Mouse (Mus musculus): Measurements from ENCODE around the gene Cdc26. TPM values are rescaled to one million over a fixed set of nuclear protein-coding genes. Genes with fewer than 3 reads are reported as not detected.

Cdc26 gene
- total and polyA plus RNA-seq, 3 experiments: 44.1 to 148 (median 128) TPM

- no peaks in the 10 kb centered on the region for H3K9me3 ChIP-seq (replicated peaks)
- H3K4me3 ChIP-seq (ENCODE audit: low read depth, low read length): no peak overlapping the region
- H3K27me3 ChIP-seq (ENCODE audit: insufficient read depth, low read length): no peaks in the 10 kb centered on the region
- TF ChIP-seq POLR2AphosphoS5 (IDR thresholded peaks at IDR 0.05; ENCODE audit: insufficient replicate concordance, low read depth, low read length): no peak
- TF ChIP-seq GATA2 (IDR thresholded peaks at IDR 0.05; ENCODE audit: borderline replicate concordance, low read depth, low read length): no peak
- TF ChIP-seq TAL1 (conservative IDR thresholded peaks at IDR 0.05; ENCODE audit: low read depth, low read length): no peak
- no peak for TF ChIP-seq GATA1 (IDR thresholded peaks at IDR 0.05; ENCODE audit: borderline replicate concordance, low read length)
- TF ChIP-seq CTCF (IDR thresholded peaks at IDR 0.05; ENCODE audit: low read depth, low read length): no peak
- DNase-seq (ENCODE audit: low spot score) (no peak), ATAC-seq (ENCODE audit: extremely low read depth, insufficient number of reproducible peaks, low FRiP score, poor library complexity, severe bottlenecking) (no peak)
- peaks cover 2% of the 10 kb centered on the region; the same call in 1 of the 2 replicates for H3K4me1 ChIP-seq (ENCODE audit: insufficient read depth, low read depth, low read length)
- H3K36me3 ChIP-seq (replicated peaks): peaks cover 92% of the 10 kb centered on the region
These were observed 60.1 kb downstream of the Cdc26 start for GRCm38 (mm10) chr4:62348329-62348705.

DNA sequence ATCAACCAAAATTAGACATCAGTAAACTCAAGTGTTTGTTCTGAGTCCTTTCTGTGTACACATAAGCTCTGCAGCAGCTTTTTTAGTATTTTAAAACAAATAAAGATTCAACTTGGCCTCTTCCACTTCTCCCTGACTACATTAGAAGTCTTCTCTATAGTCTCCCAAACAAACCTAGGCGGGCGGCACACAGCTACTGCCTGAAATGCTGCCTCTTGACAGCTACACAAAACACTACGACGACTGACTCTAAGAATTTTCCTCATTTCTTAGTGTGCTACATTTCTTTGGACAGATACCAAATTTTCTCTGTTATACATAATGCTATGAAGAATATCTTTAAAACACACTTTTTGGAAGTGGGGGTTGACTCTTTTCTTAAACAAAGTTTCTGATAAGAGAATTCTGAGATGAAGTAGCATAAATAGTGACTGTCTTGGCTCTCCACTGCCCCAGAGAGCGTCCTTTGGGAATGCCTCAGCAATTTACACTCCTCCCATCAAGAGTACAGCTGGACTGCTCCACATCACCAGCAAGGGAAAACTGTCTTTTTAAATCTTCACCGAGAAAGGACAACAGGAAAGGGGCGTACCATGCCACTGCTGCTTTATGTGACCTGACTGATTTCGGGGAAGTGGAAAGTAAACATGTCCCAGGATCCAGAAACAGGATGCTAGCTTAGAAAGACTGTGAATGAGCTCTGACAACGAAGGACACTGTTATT lies 60.7 kb downstream of the Cdc26 start:
- Histone ChIP-seq H3K9me3 (replicated peaks) (no peaks in the 10 kb centered on the region), H3K27me3 (ENCODE audit: insufficient read depth, low read length) (no peaks in the 10 kb centered on the region), H3K4me1 (ENCODE audit: insufficient read depth, low read depth, low read length) (peaks cover 2% of the 10 kb centered on the region; the same call in 1 of the 2 replicates), H3K4me3 (ENCODE audit: low read depth, low read length) (no peak overlapping the region), H3K36me3 (replicated peaks) (peaks cover 92% of the 10 kb centered on the region)
- TF ChIP-seq GATA2 (IDR thresholded peaks at IDR 0.05; ENCODE audit: borderline replicate concordance, low read depth, low read length) (no peak), CTCF (IDR thresholded peaks at IDR 0.05; ENCODE audit: low read depth, low read length) (no peak), POLR2AphosphoS5 (IDR thresholded peaks at IDR 0.05; ENCODE audit: insufficient replicate concordance, low read depth, low read length) (no peak), TAL1 (conservative IDR thresholded peaks at IDR 0.05; ENCODE audit: low read depth, low read length) (no peak), GATA1 (IDR thresholded peaks at IDR 0.05; ENCODE audit: borderline replicate concordance, low read length) (no peak)
- no peak for DNase-seq (ENCODE audit: low spot score)
- no peak for ATAC-seq (ENCODE audit: extremely low read depth, insufficient number of reproducible peaks, low FRiP score, poor library complexity, severe bottlenecking)

GRCm38 (mm10) chr4:62345827-62346226 lies 62.6 kb downstream of the Cdc26 start:
- no peak for ATAC-seq (ENCODE audit: extremely low read depth, insufficient number of reproducible peaks, low FRiP score, poor library complexity, severe bottlenecking)
- Histone ChIP-seq H3K9me3 (replicated peaks) (no peaks in the 10 kb centered on the region), H3K4me1 (ENCODE audit: insufficient read depth, low read depth, low read length) (peaks cover 2% of the 10 kb centered on the region; the same call in 1 of the 2 replicates), H3K36me3 (replicated peaks) (peaks cover 90% of the 10 kb centered on the region), H3K4me3 (ENCODE audit: low read depth, low read length) (no peak overlapping the region), H3K27me3 (ENCODE audit: insufficient read depth, low read length) (no peaks in the 10 kb centered on the region)
- TF ChIP-seq GATA2 (IDR thresholded peaks at IDR 0.05; ENCODE audit: borderline replicate concordance, low read depth, low read length) (no peak), TAL1 (conservative IDR thresholded peaks at IDR 0.05; ENCODE audit: low read depth, low read length) (no peak), POLR2AphosphoS5 (IDR thresholded peaks at IDR 0.05; ENCODE audit: insufficient replicate concordance, low read depth, low read length) (no peak), GATA1 (IDR thresholded peaks at IDR 0.05; ENCODE audit: borderline replicate concordance, low read length) (no peak), CTCF (IDR thresholded peaks at IDR 0.05; ENCODE audit: low read depth, low read length) (no peak)
- no peak for DNase-seq (ENCODE audit: low spot score)

DNA sequence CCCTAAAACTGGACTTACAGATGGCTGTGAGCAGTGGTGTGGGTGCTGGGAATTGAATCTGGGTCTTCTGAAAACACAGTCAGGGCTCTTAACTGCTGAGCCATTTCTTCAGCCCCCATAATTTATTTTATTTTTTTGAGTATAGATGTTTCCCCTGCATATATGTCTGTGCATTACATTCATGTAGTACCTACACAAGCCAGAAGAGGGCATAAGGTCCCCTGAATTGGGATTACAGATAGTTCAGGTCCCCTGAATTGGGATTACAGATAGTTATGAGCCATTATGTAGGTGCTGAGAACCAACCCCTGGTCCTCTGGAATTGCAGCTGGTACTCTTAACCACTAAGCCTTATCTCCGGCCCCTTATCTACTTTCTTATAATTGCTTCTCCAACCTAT lies 64.4 kb downstream of the Cdc26 start:
- DNase-seq (ENCODE audit: low spot score): no peak
- no peaks in the 10 kb centered on the region for H3K27me3 ChIP-seq (ENCODE audit: insufficient read depth, low read length)
- TF ChIP-seq TAL1 (conservative IDR thresholded peaks at IDR 0.05; ENCODE audit: low read depth, low read length) (no peak), POLR2AphosphoS5 (IDR thresholded peaks at IDR 0.05; ENCODE audit: insufficient replicate concordance, low read depth, low read length) (no peak), GATA1 (IDR thresholded peaks at IDR 0.05; ENCODE audit: borderline replicate concordance, low read length) (no peak), CTCF (IDR thresholded peaks at IDR 0.05; ENCODE audit: low read depth, low read length) (0 out of 2 replicates have a peak, but pooled peaks have one; percentile 17), GATA2 (IDR thresholded peaks at IDR 0.05; ENCODE audit: borderline replicate concordance, low read depth, low read length) (no peak)
- ATAC-seq (ENCODE audit: extremely low read depth, insufficient number of reproducible peaks, low FRiP score, poor library complexity, severe bottlenecking): no peak; the same call in 1 of the 2 replicates
- peaks cover 2% of the 10 kb centered on the region; the same call in 1 of the 2 replicates for H3K4me1 ChIP-seq (ENCODE audit: insufficient read depth, low read depth, low read length)
- no peak overlapping the region for H3K4me3 ChIP-seq (ENCODE audit: low read depth, low read length)
- peaks cover 90% of the 10 kb centered on the region for H3K36me3 ChIP-seq (replicated peaks)
- no peaks in the 10 kb centered on the region for H3K9me3 ChIP-seq (replicated peaks)

- ATAC-seq (ENCODE audit: extremely low read depth, insufficient number of reproducible peaks, low FRiP score, poor library complexity, severe bottlenecking) (no peak), DNase-seq (ENCODE audit: low spot score) (no peak)
- Histone ChIP-seq H3K36me3 (replicated peaks) (peaks cover 89% of the 10 kb centered on the region), H3K9me3 (replicated peaks) (no peaks in the 10 kb centered on the region), H3K4me1 (ENCODE audit: insufficient read depth, low read depth, low read length) (no peaks in the 10 kb centered on the region), H3K4me3 (ENCODE audit: low read depth, low read length) (no peak overlapping the region), H3K27me3 (ENCODE audit: insufficient read depth, low read length) (no peaks in the 10 kb centered on the region)
- TF ChIP-seq GATA1 (IDR thresholded peaks at IDR 0.05; ENCODE audit: borderline replicate concordance, low read length) (no peak), TAL1 (conservative IDR thresholded peaks at IDR 0.05; ENCODE audit: low read depth, low read length) (no peak), POLR2AphosphoS5 (IDR thresholded peaks at IDR 0.05; ENCODE audit: insufficient replicate concordance, low read depth, low read length) (no peak), GATA2 (IDR thresholded peaks at IDR 0.05; ENCODE audit: borderline replicate concordance, low read depth, low read length) (no peak), CTCF (IDR thresholded peaks at IDR 0.05; ENCODE audit: low read depth, low read length) (no peak)
These were observed 69.9 kb downstream of the Cdc26 start for GRCm38 (mm10) chr4:62338536-62338935.

Other genes starting within 250 kb of the Cdc26 start
- not detected in 2 replicates for gene Zfp37, start 177.6 kb downstream of the Cdc26 start, total RNA-seq (2014; fragmentation: Nextera tagmentation)
- gene Zfp37, start 177.6 kb downstream of the Cdc26 start, total RNA-seq (2017): 0.71 TPM in 1 of 2 replicates, not detected in the other
- not detected in 2 replicates for gene Zfp37, start 177.6 kb downstream of the Cdc26 start, polyA plus RNA-seq (2012)
- gene Slc31a2, start 146.1 kb downstream of the Cdc26 start, total RNA-seq (2014; fragmentation: Nextera tagmentation): 4.4 and 6.4 TPM in 2 replicates
- 5.7 and 6.4 TPM in 2 replicates for gene Slc31a2, start 146.1 kb downstream of the Cdc26 start, total RNA-seq (2017)
- gene Slc31a2, start 146.1 kb downstream of the Cdc26 start, polyA plus RNA-seq (2012): 0.13 and 0.22 TPM in 2 replicates
- gene Fkbp15, start 48.1 kb downstream of the Cdc26 start, total RNA-seq (2014; fragmentation: Nextera tagmentation): 54.2 and 60.9 TPM in 2 replicates
- gene Fkbp15, start 48.1 kb downstream of the Cdc26 start, total RNA-seq (2017): 60.0 and 60.3 TPM in 2 replicates
- gene Fkbp15, start 48.1 kb downstream of the Cdc26 start, polyA plus RNA-seq (2012): 14.5 and 16.7 TPM in 2 replicates
- 46.4 and 47.5 TPM in 2 replicates for gene Slc31a1, start 47.9 kb downstream of the Cdc26 start, total RNA-seq (2014; fragmentation: Nextera tagmentation)
- 25.7 and 30.4 TPM in 2 replicates for gene Slc31a1, start 47.9 kb downstream of the Cdc26 start, total RNA-seq (2017)
- 2.2 and 3.4 TPM in 2 replicates for gene Slc31a1, start 47.9 kb downstream of the Cdc26 start, polyA plus RNA-seq (2012)
- gene Prpf4, start 155 bp upstream of the Cdc26 start, total RNA-seq (2014; fragmentation: Nextera tagmentation): 23.0 and 26.8 TPM in 2 replicates
- 21.5 and 23.1 TPM in 2 replicates for gene Prpf4, start 155 bp upstream of the Cdc26 start, total RNA-seq (2017)
- 2.5 and 4.1 TPM in 2 replicates for gene Prpf4, start 155 bp upstream of the Cdc26 start, polyA plus RNA-seq (2012)
- not detected in 2 replicates for gene Rnf183, start 26.6 kb upstream of the Cdc26 start, total RNA-seq (2014; fragmentation: Nextera tagmentation)
- gene Rnf183, start 26.6 kb upstream of the Cdc26 start, total RNA-seq (2017): not detected in 2 replicates
- 0.13 TPM in 1 of 2 replicates, not detected in the other for gene Rnf183, start 26.6 kb upstream of the Cdc26 start, polyA plus RNA-seq (2012)
- gene Wdr31, start 62.3 kb upstream of the Cdc26 start, total RNA-seq (2014; fragmentation: Nextera tagmentation): 1.7 and 1.8 TPM in 2 replicates
- 0.70 and 2.0 TPM in 2 replicates for gene Wdr31, start 62.3 kb upstream of the Cdc26 start, total RNA-seq (2017)
- 0.52 and 0.58 TPM in 2 replicates for gene Wdr31, start 62.3 kb upstream of the Cdc26 start, polyA plus RNA-seq (2012)
- 0.53 TPM in 1 of 2 replicates, not detected in the other for gene Bspry, start 71.4 kb upstream of the Cdc26 start, total RNA-seq (2014; fragmentation: Nextera tagmentation)
- 0.06 and 0.11 TPM in 2 replicates for gene Bspry, start 71.4 kb upstream of the Cdc26 start, total RNA-seq (2017)
- gene Bspry, start 71.4 kb upstream of the Cdc26 start, polyA plus RNA-seq (2012): 0.09 TPM in 1 of 2 replicates, not detected in the other
- 1.8 and 2.3 TPM in 2 replicates for gene Hdhd3, start 94.8 kb upstream of the Cdc26 start, total RNA-seq (2014; fragmentation: Nextera tagmentation)
- 1.3 and 1.7 TPM in 2 replicates for gene Hdhd3, start 94.8 kb upstream of the Cdc26 start, total RNA-seq (2017)
- gene Hdhd3, start 94.8 kb upstream of the Cdc26 start, polyA plus RNA-seq (2012): 1.7 and 3.0 TPM in 2 replicates
- 81.6 and 123 TPM in 2 replicates for gene Alad, start 111.3 kb upstream of the Cdc26 start, total RNA-seq (2014; fragmentation: Nextera tagmentation)
- gene Alad, start 111.3 kb upstream of the Cdc26 start, total RNA-seq (2017): 49.4 and 53.1 TPM in 2 replicates
- 196 and 200 TPM in 2 replicates for gene Alad, start 111.3 kb upstream of the Cdc26 start, polyA plus RNA-seq (2012)
- 32.5 and 36.3 TPM in 2 replicates for gene Pole3, start 116.4 kb upstream of the Cdc26 start, total RNA-seq (2014; fragmentation: Nextera tagmentation)
- 71.7 and 73.9 TPM in 2 replicates for gene Pole3, start 116.4 kb upstream of the Cdc26 start, total RNA-seq (2017)
- 37.2 and 40.9 TPM in 2 replicates for gene Pole3, start 116.4 kb upstream of the Cdc26 start, polyA plus RNA-seq (2012)
- 0.53 TPM in 1 of 2 replicates, not detected in the other for gene 4933430I17Rik, start 116.7 kb upstream of the Cdc26 start, total RNA-seq (2014; fragmentation: Nextera tagmentation)
- 0.27 and 0.29 TPM in 2 replicates for gene 4933430I17Rik, start 116.7 kb upstream of the Cdc26 start, total RNA-seq (2017)
- gene 4933430I17Rik, start 116.7 kb upstream of the Cdc26 start, polyA plus RNA-seq (2012): 0.05 TPM in 1 of 2 replicates, not detected in the other
- not detected in 2 replicates for gene Rgs3, start 151.2 kb upstream of the Cdc26 start, total RNA-seq (2014; fragmentation: Nextera tagmentation)
- 0.16 and 0.23 TPM in 2 replicates for gene Rgs3, start 151.2 kb upstream of the Cdc26 start, total RNA-seq (2017)
- gene Rgs3, start 151.2 kb upstream of the Cdc26 start, polyA plus RNA-seq (2012): not detected in 2 replicates